Mouse (Mus musculus): ENCODE measurements around the gene Kpna7. TPM values are rescaled to one million over a fixed set of nuclear protein-coding genes. Genes with fewer than 3 reads are reported as not detected.
A peak's percentile ranks its signal among the peaks of the same experiment; 100 is the strongest.

Gene Kpna7
- total and polyA plus RNA-seq, 3 experiments = 0.35 to 2.2 TPM; not detected in 1

DNA sequence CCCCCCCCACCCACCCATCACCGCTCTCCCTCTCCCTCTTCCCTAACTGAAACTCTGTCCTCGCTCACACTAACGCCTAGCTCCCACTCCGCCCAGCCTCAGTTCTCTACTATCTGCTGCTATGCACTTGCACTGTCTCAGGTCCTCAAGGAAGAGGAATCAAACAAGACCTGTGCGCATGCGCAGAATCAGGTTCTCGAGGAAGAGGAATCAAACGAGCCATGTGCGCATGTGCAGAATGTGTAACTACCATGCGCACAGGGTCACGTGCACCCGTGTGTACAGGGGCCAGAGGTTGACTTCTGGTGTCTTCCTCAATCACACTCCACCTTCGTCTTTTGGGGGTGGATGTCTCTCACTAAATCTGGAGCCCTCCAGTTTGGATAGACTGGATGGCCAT is 96.3 kb downstream of the Kpna7 start:
- Histone ChIP-seq H3K4me3 (ENCODE audit: control insufficient read depth in 1 of 2, insufficient read depth in 1 of 2, low read depth in 2 of 2, low read length in 2 of 2) (no peak overlapping the region), H3K9me3 (replicated peaks; ENCODE audit: insufficient read depth, low read length) (no peaks in the 10 kb centered on the region), H3K27me3 (ENCODE audit: control insufficient read depth in 1 of 2, insufficient read depth in 2 of 2, low read length in 2 of 2) (no peaks in the 10 kb centered on the region), H3K79me2 (ENCODE audit: control insufficient read depth, insufficient read depth, low read length, poor library complexity) (no peaks in the 10 kb centered on the region), H3K9ac (ENCODE audit: control insufficient read depth, low read depth, low read length, poor library complexity, severe bottlenecking) (no peak overlapping the region), H3K27ac (ENCODE audit: control insufficient read depth, low read depth, low read length) (no peak overlapping the region), H3K36me3 (ENCODE audit: control insufficient read depth in 1 of 2, insufficient read depth in 2 of 2, low read length in 2 of 2) (peaks cover 0 to 2% of the 10 kb centered on the region in 2 experiments; a peak in 1 of 4 replicates), H3K4me1 (ENCODE audit: control insufficient read depth in 1 of 2, insufficient read depth in 2 of 2, low read length in 2 of 2) (peaks cover 2 to 3% of the 10 kb centered on the region in 2 experiments; a peak in 3 of 4 replicates)
- no peak for DNase-seq (ENCODE audit: low read depth, low spot score)
- no peak for TF ChIP-seq MXI1 (IDR thresholded peaks at IDR 0.05; ENCODE audit: low read depth, low read length)
- no peak for TF ChIP-seq GABPA (IDR thresholded peaks at IDR 0.05; ENCODE audit: low read depth, low read length)
- TF ChIP-seq NRF1 (IDR thresholded peaks at IDR 0.05; ENCODE audit: insufficient read depth, low read depth, low read length, poor library complexity, severe bottlenecking) = no peak
- no peak for TF ChIP-seq ZKSCAN1 (IDR thresholded peaks at IDR 0.05; ENCODE audit: low read depth, low read length)
- no peak for TF ChIP-seq MAX (IDR thresholded peaks at IDR 0.05; ENCODE audit: low read length)
- TF ChIP-seq ZNF384 (IDR thresholded peaks at IDR 0.05; ENCODE audit: low read depth, low read length) = no peak
- no peak for TF ChIP-seq MYB (IDR thresholded peaks at IDR 0.05; ENCODE audit: low read depth, low read length)
- no peak for TF ChIP-seq TAL1 (IDR thresholded peaks at IDR 0.05; ENCODE audit: low read length)
- TF ChIP-seq POLR2A (IDR thresholded peaks at IDR 0.05; ENCODE audit: control insufficient read depth in 1 of 2, insufficient read depth in 1 of 2, low read depth in 1 of 2, low read length in 2 of 2, poor library complexity in 1 of 2) = no peak
- no peak for TF ChIP-seq ETS1 (IDR thresholded peaks at IDR 0.05; ENCODE audit: low read depth, low read length)
- no peak for TF ChIP-seq SIN3A (IDR thresholded peaks at IDR 0.05; ENCODE audit: low read length)
- TF ChIP-seq GATA1 (IDR thresholded peaks at IDR 0.05; ENCODE audit: low read depth, low read length) = no peak
- no peak for TF ChIP-seq TBP (IDR thresholded peaks at IDR 0.05; ENCODE audit: low read depth, low read length)
- TF ChIP-seq POLR2AphosphoS5 (IDR thresholded peaks at IDR 0.05; ENCODE audit: borderline replicate concordance, low read depth, low read length) = no peak
- no peak for TF ChIP-seq KAT2A (conservative IDR thresholded peaks at IDR 0.05; ENCODE audit: low read depth, low read length)
- no peak for TF ChIP-seq MYC (IDR thresholded peaks at IDR 0.05; ENCODE audit: low read depth, low read length)
- TF ChIP-seq SMC3 (IDR thresholded peaks at IDR 0.05; ENCODE audit: low read depth, low read length) = no peak

GRCm38 (mm10) chr5:144984839-144985238 is 99.0 kb downstream of the Kpna7 start:
- Histone ChIP-seq H3K9me3 (replicated peaks; ENCODE audit: insufficient read depth, low read length) (no peaks in the 10 kb centered on the region), H3K27me3 (ENCODE audit: control insufficient read depth in 1 of 2, insufficient read depth in 2 of 2, low read length in 2 of 2) (no peaks in the 10 kb centered on the region), H3K79me2 (ENCODE audit: control insufficient read depth, insufficient read depth, low read length, poor library complexity) (no peaks in the 10 kb centered on the region), H3K27ac (ENCODE audit: control insufficient read depth, low read depth, low read length) (no peak overlapping the region), H3K36me3 (ENCODE audit: control insufficient read depth in 1 of 2, insufficient read depth in 2 of 2, low read length in 2 of 2) (peaks cover 0 to 2% of the 10 kb centered on the region in 2 experiments; a peak in 1 of 4 replicates), H3K9ac (ENCODE audit: control insufficient read depth, low read depth, low read length, poor library complexity, severe bottlenecking) (no peak overlapping the region), H3K4me1 (ENCODE audit: control insufficient read depth in 1 of 2, insufficient read depth in 2 of 2, low read length in 2 of 2) (peaks cover 2 to 3% of the 10 kb centered on the region in 2 experiments; a peak in 3 of 4 replicates), H3K4me3 (ENCODE audit: control insufficient read depth in 1 of 2, insufficient read depth in 1 of 2, low read depth in 2 of 2, low read length in 2 of 2) (no peak overlapping the region)
- no peak for DNase-seq (ENCODE audit: low read depth, low spot score)
- TF ChIP-seq MYB (IDR thresholded peaks at IDR 0.05; ENCODE audit: low read depth, low read length) (no peak), RAD21 (IDR thresholded peaks at IDR 0.05; ENCODE audit: low read depth, low read length) (peak; percentile 6), CTCF (IDR thresholded peaks at IDR 0.05 in 2 of 3, conservative IDR thresholded peaks at IDR 0.05 in 1 of 3; ENCODE audit: control insufficient read depth in 1 of 3, insufficient read depth in 1 of 3, low read depth in 2 of 3, low read length in 3 of 3, poor library complexity in 1 of 3, severe bottlenecking in 1 of 3) (peak; percentile 35 to 54 (median 53); a peak in 5 of 6 replicates)

Data from MEL (cell line).